Mouse (Mus musculus): ENCODE measurements around the gene Sestd1. TPM values are rescaled to one million over a fixed set of nuclear protein-coding genes. Genes with fewer than 3 reads are reported as not detected.

Sestd1 gene
- polyA plus RNA-seq, 1 experiment, result 11.3 TPM

DNA sequence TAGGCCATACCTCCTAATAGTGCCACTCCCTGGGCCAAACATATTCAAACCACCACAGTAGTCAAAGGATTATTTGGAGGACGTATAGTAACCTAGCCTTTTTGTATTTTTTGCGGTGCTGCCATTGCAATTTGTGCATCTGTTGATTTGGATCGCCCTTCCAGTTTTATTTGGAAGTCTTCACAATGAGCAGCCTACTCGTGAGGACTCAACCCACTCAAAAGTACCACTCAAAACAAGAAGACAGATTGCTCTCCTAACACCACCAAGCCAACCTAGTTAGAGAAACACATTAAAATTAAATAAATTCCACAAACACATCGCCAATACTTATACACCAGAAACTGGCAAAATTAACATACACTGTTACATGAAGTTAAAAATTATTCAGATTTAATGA lies 38.8 kb upstream of the Sestd1 start:
- Histone ChIP-seq H3K79me2 (ENCODE audit: control insufficient read depth, insufficient read depth) (no peaks in the 10 kb centered on the region), H3K4me2 (ENCODE audit: low read depth) (no peak overlapping the region), H3K27me3 (ENCODE audit: control insufficient read depth, insufficient read depth, insufficient read length) (no peaks in the 10 kb centered on the region), H3ac (ENCODE audit: control insufficient read depth, insufficient read length) (no peak overlapping the region), H3K4me3 (no peak overlapping the region), H3K36me3 (ENCODE audit: control insufficient read depth, insufficient read depth) (no peaks in the 10 kb centered on the region)
- no peak for TF ChIP-seq CEBPB (IDR thresholded peaks at IDR 0.05; ENCODE audit: insufficient read depth, poor library complexity, severe bottlenecking)

DNA sequence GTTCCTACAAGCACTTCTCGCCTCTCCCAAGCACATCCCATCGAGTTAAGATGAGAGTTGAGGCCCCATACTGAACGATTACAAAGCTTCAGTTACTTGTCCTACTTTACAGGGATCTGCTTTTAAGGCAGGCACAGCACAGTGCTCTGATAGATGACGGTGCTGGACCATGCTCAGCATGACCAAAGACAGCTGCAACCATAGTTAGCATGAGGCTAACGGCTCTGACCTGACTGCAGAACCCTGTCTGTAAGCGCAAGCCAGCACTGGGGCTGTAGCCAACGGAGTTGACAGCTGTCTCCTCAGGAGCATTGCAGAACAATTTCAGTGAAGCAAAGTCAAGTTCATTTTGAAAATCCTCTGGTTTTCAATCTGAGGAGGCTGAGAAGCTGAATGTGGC lies 36.6 kb upstream of the Sestd1 start:
- Histone ChIP-seq H3K27me3 (ENCODE audit: control insufficient read depth, insufficient read depth, insufficient read length) (no peaks in the 10 kb centered on the region), H3ac (ENCODE audit: control insufficient read depth, insufficient read length) (no peak overlapping the region), H3K79me2 (ENCODE audit: control insufficient read depth, insufficient read depth) (no peaks in the 10 kb centered on the region), H3K36me3 (ENCODE audit: control insufficient read depth, insufficient read depth) (no peaks in the 10 kb centered on the region), H3K4me2 (ENCODE audit: low read depth) (peak overlapping the region; percentile 20), H3K4me3 (no peak overlapping the region)
- TF ChIP-seq SRF (IDR thresholded peaks at IDR 0.05; ENCODE audit: control insufficient read depth, insufficient read length, low read depth), result no peak
- TF ChIP-seq TCF3 (IDR thresholded peaks at IDR 0.05; ENCODE audit: insufficient read length, low read depth), result peak; percentile 57
- TF ChIP-seq TCF12 (IDR thresholded peaks at IDR 0.05; ENCODE audit: insufficient read depth, poor library complexity, severe bottlenecking), result peak; percentile 46
- peak; percentile 16 for TF ChIP-seq POLR2A (IDR thresholded peaks at IDR 0.05; ENCODE audit: insufficient read length, low read depth)
- no peak for TF ChIP-seq REST (IDR thresholded peaks at IDR 0.05; ENCODE audit: insufficient read depth, insufficient read length)
- no peak for TF ChIP-seq USF1 (IDR thresholded peaks at IDR 0.05; ENCODE audit: low read depth)
- no peak for TF ChIP-seq MAX (IDR thresholded peaks at IDR 0.05; ENCODE audit: low read depth)
- TF ChIP-seq MYOG (IDR thresholded peaks at IDR 0.05; ENCODE audit: control insufficient read depth in 1 of 3, insufficient read depth in 1 of 3, insufficient read length in 2 of 3, low read depth in 2 of 3), result peak; percentile 91 to 97 (median 95)
- no peak for TF ChIP-seq POLR2AphosphoS2 (IDR thresholded peaks at IDR 0.05; ENCODE audit: insufficient read length, low read depth)
- TF ChIP-seq E2F4 (IDR thresholded peaks at IDR 0.05; ENCODE audit: insufficient read depth), result no peak
- peak; percentile 41; the same call in 1 of the 2 replicates for TF ChIP-seq CEBPB (IDR thresholded peaks at IDR 0.05; ENCODE audit: insufficient read depth, poor library complexity, severe bottlenecking)
- TF ChIP-seq MYOD1 (IDR thresholded peaks at IDR 0.05; ENCODE audit: control insufficient read depth in 1 of 3, insufficient read length in 2 of 3, low read depth in 2 of 3), result peak; percentile 68 to 97 (median 92)

DNA sequence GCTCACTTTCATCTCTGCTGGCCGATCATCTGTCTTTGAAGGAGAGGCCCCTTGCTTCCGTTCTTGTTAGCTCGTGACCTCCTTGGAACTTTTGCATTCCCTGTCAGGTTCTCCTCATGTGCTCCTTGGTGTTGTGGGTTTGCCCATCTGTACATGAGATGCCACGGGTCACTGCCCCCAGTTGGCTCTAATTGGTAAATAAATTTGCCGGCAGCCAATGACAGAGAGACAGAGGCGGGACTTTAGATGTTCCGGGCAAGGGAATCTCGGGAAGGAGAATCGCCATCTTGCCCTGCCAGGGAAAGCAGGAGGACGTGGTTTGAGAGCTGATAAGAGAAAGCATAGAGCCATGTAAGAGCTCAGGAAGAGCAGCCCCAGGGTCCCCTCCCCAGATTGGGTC lies 33.5 kb upstream of the Sestd1 start:
- no peak overlapping the region for H3K4me2 ChIP-seq (ENCODE audit: low read depth)
- H3ac ChIP-seq (ENCODE audit: control insufficient read depth, insufficient read length), result no peak overlapping the region
- no peaks in the 10 kb centered on the region for H3K27me3 ChIP-seq (ENCODE audit: control insufficient read depth, insufficient read depth, insufficient read length)
- no peak for TF ChIP-seq MYOG (IDR thresholded peaks at IDR 0.05; ENCODE audit: control insufficient read depth in 1 of 3, insufficient read depth in 1 of 3, insufficient read length in 2 of 3, low read depth in 2 of 3)
- no peaks in the 10 kb centered on the region for H3K79me2 ChIP-seq (ENCODE audit: control insufficient read depth, insufficient read depth)
- H3K36me3 ChIP-seq (ENCODE audit: control insufficient read depth, insufficient read depth), result no peaks in the 10 kb centered on the region
- no peak overlapping the region for H3K4me3 ChIP-seq

DNA sequence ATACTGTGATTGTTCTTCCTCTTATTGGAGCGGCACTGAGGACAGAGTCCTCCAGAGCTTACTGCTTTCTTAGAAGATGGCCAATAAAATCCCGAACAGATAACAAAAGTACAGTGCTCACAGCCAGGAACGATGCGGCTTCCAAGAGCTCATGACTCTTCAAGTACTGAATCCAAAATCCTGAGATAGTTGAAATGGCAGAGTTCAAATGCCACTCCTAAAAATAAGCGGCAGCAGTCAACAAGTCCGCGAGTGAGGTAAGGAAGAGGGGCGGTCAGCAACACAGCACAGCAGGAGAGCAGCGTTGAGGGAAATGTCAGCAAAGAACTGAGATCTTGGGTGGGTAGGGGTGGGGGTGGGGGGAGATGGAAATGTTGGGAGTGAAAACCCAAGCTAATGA lies 32.2 kb upstream of the Sestd1 start:
- no peaks in the 10 kb centered on the region for H3K36me3 ChIP-seq (ENCODE audit: control insufficient read depth, insufficient read depth)
- H3K27me3 ChIP-seq (ENCODE audit: control insufficient read depth, insufficient read depth, insufficient read length), result no peaks in the 10 kb centered on the region
- no peak overlapping the region for H3K4me2 ChIP-seq (ENCODE audit: low read depth)
- H3K4me3 ChIP-seq, result no peak overlapping the region
- no peak overlapping the region for H3ac ChIP-seq (ENCODE audit: control insufficient read depth, insufficient read length)
- TF ChIP-seq E2F4 (IDR thresholded peaks at IDR 0.05; ENCODE audit: insufficient read depth), result no peak
- H3K79me2 ChIP-seq (ENCODE audit: control insufficient read depth, insufficient read depth), result no peaks in the 10 kb centered on the region

DNA sequence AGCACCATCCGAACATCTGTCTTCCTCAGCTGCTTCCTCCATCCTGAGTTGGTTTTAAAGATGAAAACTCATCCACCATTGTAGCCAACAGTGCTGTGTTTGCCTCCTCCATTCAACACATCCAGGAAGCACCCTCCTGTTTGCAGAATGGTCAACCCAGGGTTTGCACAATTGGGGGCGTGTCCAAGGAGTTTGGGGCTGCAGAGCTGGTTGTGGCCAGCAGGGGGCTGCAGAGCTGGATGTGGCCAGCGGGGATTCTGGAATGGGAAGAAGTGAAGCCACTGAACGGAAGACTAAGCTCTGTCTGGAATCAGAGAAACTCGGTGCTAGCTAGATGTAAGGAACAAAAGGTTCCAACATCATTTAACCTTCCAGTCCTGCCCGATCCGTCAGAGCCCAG lies 28.9 kb upstream of the Sestd1 start:
- H3K4me2 ChIP-seq (ENCODE audit: low read depth), result no peak overlapping the region
- H3K79me2 ChIP-seq (ENCODE audit: control insufficient read depth, insufficient read depth), result no peaks in the 10 kb centered on the region
- no peaks in the 10 kb centered on the region for H3K27me3 ChIP-seq (ENCODE audit: control insufficient read depth, insufficient read depth, insufficient read length)
- TF ChIP-seq POLR2AphosphoS2 (IDR thresholded peaks at IDR 0.05; ENCODE audit: insufficient read length, low read depth), result no peak
- no peak for TF ChIP-seq MYOD1 (IDR thresholded peaks at IDR 0.05; ENCODE audit: control insufficient read depth in 1 of 3, insufficient read length in 2 of 3, low read depth in 2 of 3)
- no peak for TF ChIP-seq TCF12 (IDR thresholded peaks at IDR 0.05; ENCODE audit: insufficient read depth, poor library complexity, severe bottlenecking)
- no peak for TF ChIP-seq SRF (IDR thresholded peaks at IDR 0.05; ENCODE audit: control insufficient read depth, insufficient read length, low read depth)
- TF ChIP-seq E2F4 (IDR thresholded peaks at IDR 0.05; ENCODE audit: insufficient read depth), result no peak
- no peaks in the 10 kb centered on the region for H3K36me3 ChIP-seq (ENCODE audit: control insufficient read depth, insufficient read depth)
- no peak overlapping the region for H3ac ChIP-seq (ENCODE audit: control insufficient read depth, insufficient read length)
- no peak overlapping the region for H3K4me3 ChIP-seq

DNA sequence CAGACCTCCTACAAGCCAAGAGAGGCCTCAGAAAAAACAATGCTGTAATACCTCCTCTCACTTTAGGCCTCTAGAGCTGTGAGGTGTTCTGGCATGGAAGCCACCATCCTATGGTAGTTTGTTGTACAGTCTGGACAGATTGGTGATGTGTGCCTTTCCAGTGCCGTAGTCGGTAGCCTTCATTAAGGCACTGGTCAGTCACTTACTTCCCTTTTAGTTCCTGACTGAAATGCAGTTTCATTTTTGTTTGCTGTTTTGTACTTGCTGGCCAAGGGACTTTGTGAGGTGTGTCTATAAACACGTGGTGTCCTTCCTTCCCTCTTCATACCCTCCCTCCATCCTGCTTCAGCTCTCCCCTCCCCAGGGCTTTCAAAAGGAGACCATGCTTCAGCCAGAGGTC lies 24.1 kb upstream of the Sestd1 start:
- H3K4me3 ChIP-seq, result no peak overlapping the region
- no peak overlapping the region for H3ac ChIP-seq (ENCODE audit: control insufficient read depth, insufficient read length)
- TF ChIP-seq TCF3 (IDR thresholded peaks at IDR 0.05; ENCODE audit: insufficient read length, low read depth) (no peak), CEBPB (IDR thresholded peaks at IDR 0.05; ENCODE audit: insufficient read depth, poor library complexity, severe bottlenecking) (no peak), POLR2AphosphoS2 (IDR thresholded peaks at IDR 0.05; ENCODE audit: insufficient read length, low read depth) (no peak), REST (IDR thresholded peaks at IDR 0.05; ENCODE audit: insufficient read depth, insufficient read length) (no peak), E2F4 (IDR thresholded peaks at IDR 0.05; ENCODE audit: insufficient read depth) (no peak), MAX (IDR thresholded peaks at IDR 0.05; ENCODE audit: low read depth) (no peak), TCF12 (IDR thresholded peaks at IDR 0.05; ENCODE audit: insufficient read depth, poor library complexity, severe bottlenecking) (no peak), MYOG (IDR thresholded peaks at IDR 0.05; ENCODE audit: control insufficient read depth in 1 of 3, insufficient read depth in 1 of 3, insufficient read length in 2 of 3, low read depth in 2 of 3) (no peak), SRF (IDR thresholded peaks at IDR 0.05; ENCODE audit: control insufficient read depth, insufficient read length, low read depth) (no peak), USF1 (IDR thresholded peaks at IDR 0.05; ENCODE audit: low read depth) (no peak), MYOD1 (IDR thresholded peaks at IDR 0.05; ENCODE audit: control insufficient read depth in 1 of 3, insufficient read length in 2 of 3, low read depth in 2 of 3) (no peak), POLR2A (IDR thresholded peaks at IDR 0.05; ENCODE audit: insufficient read length, low read depth) (no peak)
- no peaks in the 10 kb centered on the region for H3K36me3 ChIP-seq (ENCODE audit: control insufficient read depth, insufficient read depth)
- no peaks in the 10 kb centered on the region for H3K27me3 ChIP-seq (ENCODE audit: control insufficient read depth, insufficient read depth, insufficient read length)
- no peaks in the 10 kb centered on the region for H3K79me2 ChIP-seq (ENCODE audit: control insufficient read depth, insufficient read depth)
- no peak overlapping the region for H3K4me2 ChIP-seq (ENCODE audit: low read depth)

All from myocyte (in vitro differentiated cells).